Mouse (Mus musculus) ES-E14 (cell line): ENCODE data around the gene Myh6. TPM values are rescaled to one million over a fixed set of nuclear protein-coding genes. Genes with fewer than 3 reads are reported as not detected.

Experiments used
- DNase-seq: peaks from one replicate; pipeline ENCODE4 v3.0.0-alpha.2; 2013; ENCODE audit warnings: low read depth, low spot score
- H3K27ac ChIP-seq: 2 replicates; pipeline ENCODE4 v1.5.1; 2012; ENCODE audit warnings: low read depth, mild to moderate bottlenecking, low read length, moderate library complexity, mixed read lengths; ENCODE audit not compliant: poor library complexity, insufficient read depth, severe bottlenecking
- H3K36me3 ChIP-seq: 2 replicates; pipeline ENCODE4 v1.6.1; 2012; ENCODE audit warnings: mild to moderate bottlenecking, low read length, moderate library complexity, mixed read lengths; ENCODE audit not compliant: control insufficient read depth, poor library complexity, insufficient read depth, severe bottlenecking
- H3K4me1 ChIP-seq, 2 experiments: fragments of 150-350 bp in 1 of 2; sonication (generic) in 1 of 2; 2 replicates each; pipeline ENCODE4 v1.6.1; 2012; ENCODE audit warnings: low read length in 2 of 2, mild to moderate bottlenecking in 1 of 2, mixed read lengths in 1 of 2; ENCODE audit not compliant: control insufficient read depth in 2 of 2, insufficient read depth in 2 of 2, poor library complexity in 1 of 2
- H3K4me3 ChIP-seq, 2 experiments: fragments of 150-350 bp in 1 of 2; sonication (generic) in 1 of 2; 2 replicates each; pipeline ENCODE4 v1.5.1; 2012; ENCODE audit warnings: low read length in 2 of 2, low read depth in 1 of 2, mild to moderate bottlenecking in 1 of 2, mixed read lengths in 1 of 2; ENCODE audit not compliant: insufficient read depth in 1 of 2, poor library complexity in 1 of 2, severe bottlenecking in 1 of 2
- H3K9ac ChIP-seq: 2 replicates; pipeline ENCODE4 v1.6.1; 2012; ENCODE audit warnings: low read depth, mild to moderate bottlenecking, low read length, mixed read lengths; ENCODE audit not compliant: poor library complexity, insufficient read depth, severe bottlenecking
- H3K9me3 ChIP-seq: fragments of 150-350 bp; sonication (generic); 2 replicates; pipeline ENCODE4 v1.6.1; 2012; ENCODE audit warnings: low read depth, mild to moderate bottlenecking, low read length; ENCODE audit not compliant: control insufficient read depth, insufficient read depth
- CHD2 ChIP-seq: IDR thresholded peaks from 2 replicates; pipeline ENCODE4 v1.6.1; 2014; ENCODE audit warnings: mild to moderate bottlenecking, low read depth, low read length, inconsistent platforms
- HCFC1 ChIP-seq: IDR thresholded peaks from 2 replicates; pipeline ENCODE4 v1.6.1; 2012; ENCODE audit warnings: low read length, inconsistent platforms, borderline replicate concordance; ENCODE audit not compliant: insufficient read depth
- MAFK ChIP-seq: IDR thresholded peaks from 2 replicates; pipeline ENCODE4 v1.6.1; 2014; ENCODE audit warnings: mild to moderate bottlenecking, low read depth, low read length, inconsistent platforms; ENCODE audit not compliant: insufficient read depth
- ZC3H11A ChIP-seq: IDR thresholded peaks from 2 replicates; pipeline ENCODE4 v1.6.1; 2012; ENCODE audit warnings: low read depth, mild to moderate bottlenecking, inconsistent platforms, low read length, borderline replicate concordance
- ZNF384 ChIP-seq: IDR thresholded peaks from 2 replicates; pipeline ENCODE4 v1.6.1; 2012; ENCODE audit warnings: low read depth, low read length, inconsistent platforms
- in situ Hi-C, 2 experiments: fragments of 600-800 bp; cut with MboI; formaldehyde crosslinking; loops; one replicate each; pipeline ENCODE4 v1.15.1; 2025; ENCODE audit warnings: low sequenced_read_pairs in 2 of 2, inconsistent platforms in 1 of 2; ENCODE audit not compliant: unreplicated experiment in 2 of 2
- total RNA-seq: library from RNA; depleted of rRNA; stranded (reverse); fragments of 300-350 nt; gene quantifications from 2 replicates; pipeline ENCODE4 v1.2.3, GENCODE M21; 2012

Gene Myh6
- total RNA-seq, 1 experiment, result 7.1 TPM

- no peak overlapping the region for H3K4me3 ChIP-seq
- TF ChIP-seq CHD2 (no peak), ZNF384 (no peak), MAFK (no peak), HCFC1 (no peak), ZC3H11A (no peak)
- H3K27ac ChIP-seq, result no peak overlapping the region
- H3K9ac ChIP-seq, result no peak overlapping the region
- peaks cover 0 to 8% of the 10 kb centered on the region in 2 experiments; a peak in 1 of 4 replicates for H3K4me1 ChIP-seq
- no peaks in the 10 kb centered on the region for H3K9me3 ChIP-seq
- no peak for DNase-seq
- H3K36me3 ChIP-seq, result no peaks in the 10 kb centered on the region
- in situ Hi-C loops, result no loop called here
These were observed 30.6 kb upstream of the Myh6 start for GRCm38 (mm10) chr14:54997297-54997696.

GRCm38 (mm10) chr14:54996793-54997192 is 30.1 kb upstream of the Myh6 start:
- Histone ChIP-seq H3K9me3 (no peaks in the 10 kb centered on the region), H3K9ac (no peak overlapping the region), H3K4me3 (no peak overlapping the region), H3K36me3 (no peaks in the 10 kb centered on the region), H3K4me1 (peaks cover 0 to 6% of the 10 kb centered on the region in 2 experiments; a peak in 1 of 4 replicates), H3K27ac (no peak overlapping the region)
- TF ChIP-seq ZC3H11A (no peak), CHD2 (no peak), ZNF384 (no peak), HCFC1 (no peak), MAFK (no peak)
- in situ Hi-C loops, result no loop called here
- no peak for DNase-seq

- no peak for TF ChIP-seq HCFC1
- no peak for TF ChIP-seq ZC3H11A
- TF ChIP-seq ZNF384, result no peak
- no peak for TF ChIP-seq CHD2
- TF ChIP-seq MAFK, result no peak
- Histone ChIP-seq H3K36me3 (no peaks in the 10 kb centered on the region), H3K9me3 (no peaks in the 10 kb centered on the region), H3K9ac (no peak overlapping the region), H3K4me3 (no peak overlapping the region), H3K27ac (no peak overlapping the region), H3K4me1 (peaks cover 0 to 6% of the 10 kb centered on the region in 2 experiments; a peak in 1 of 4 replicates)
- no peak for DNase-seq
- in situ Hi-C loops, result no loop called here
These were observed 28.9 kb upstream of the Myh6 start for GRCm38 (mm10) chr14:54995457-54996138.

GRCm38 (mm10) chr14:54994869-54995186 is 28.1 kb upstream of the Myh6 start:
- no peak overlapping the region for H3K9ac ChIP-seq
- no peak overlapping the region for H3K4me3 ChIP-seq
- in situ Hi-C loops, result no loop called here
- no peaks in the 10 kb centered on the region for H3K9me3 ChIP-seq
- no peak for TF ChIP-seq ZNF384
- no peak for TF ChIP-seq MAFK
- TF ChIP-seq HCFC1, result no peak
- no peak for TF ChIP-seq CHD2
- TF ChIP-seq ZC3H11A, result no peak
- no peaks in the 10 kb centered on the region for H3K36me3 ChIP-seq
- no peak overlapping the region for H3K27ac ChIP-seq
- DNase-seq, result no peak
- H3K4me1 ChIP-seq, result peaks cover 0 to 6% of the 10 kb centered on the region in 2 experiments; a peak in 1 of 4 replicates
